Mouse (Mus musculus): ENCODE measurements at regions not wholly inside any gene's neighbourhood (a gene's known extent, or its start where the extent isn't known, plus 50 kb on each side); places are given as distances from the start of the nearest gene placed in this dataset.

- no peak for DNase-seq (ENCODE audit: low spot score)
Measured at GRCm38 (mm10) chr10:99642201-99642827, 117.1 kb downstream of the Csl start.

- DNase-seq (ENCODE audit: low spot score) = no peak
Measured at GRCm38 (mm10) chr10:99644981-99645380, 114.5 kb downstream of the Csl start.

GRCm38 (mm10) chr10:99652011-99652410, 107.4 kb downstream of the Csl start:
- DNase-seq (ENCODE audit: low spot score) = no peak

- DNase-seq (ENCODE audit: low spot score) = no peak
Measured at GRCm38 (mm10) chr10:99654284-99654683, 105.2 kb downstream of the Csl start.

GRCm38 (mm10) chr10:99676557-99677098, 82.8 kb downstream of the Csl start:
- no peak for DNase-seq (ENCODE audit: low spot score)

- no peak for DNase-seq (ENCODE audit: low spot score)
Measured at GRCm38 (mm10) chr10:99678096-99678495, 81.4 kb downstream of the Csl start.

GRCm38 (mm10) chr10:99679813-99680212, 79.6 kb downstream of the Csl start:
- DNase-seq (ENCODE audit: low spot score) = no peak

- DNase-seq (ENCODE audit: low spot score) = peak; percentile 11
Measured at GRCm38 (mm10) chr10:99681932-99682331, 77.5 kb downstream of the Csl start.

GRCm38 (mm10) chr10:99682350-99682749, 77.1 kb downstream of the Csl start:
- no peak for DNase-seq (ENCODE audit: low spot score)

GRCm38 (mm10) chr10:99683310-99683709, 76.1 kb downstream of the Csl start:
- DNase-seq (ENCODE audit: low spot score) = no peak

- no peak for DNase-seq (ENCODE audit: low spot score)
Measured at GRCm38 (mm10) chr10:99685911-99686310, 73.5 kb downstream of the Csl start.

- no peak for DNase-seq (ENCODE audit: low spot score)
Measured at GRCm38 (mm10) chr10:99687011-99687410, 72.4 kb downstream of the Csl start.

GRCm38 (mm10) chr10:99697696-99698095, 61.8 kb downstream of the Csl start:
- no peak for DNase-seq (ENCODE audit: low spot score)

GRCm38 (mm10) chr10:99699498-99699897, 60.0 kb downstream of the Csl start:
- no peak for DNase-seq (ENCODE audit: low spot score)

- DNase-seq (ENCODE audit: low spot score) = no peak
Measured at GRCm38 (mm10) chr10:99700052-99700777, 59.2 kb downstream of the Csl start.

Data from spleen, adult 12 weeks (tissue).